Mouse (Mus musculus): ENCODE data around the gene Gpbar1. TPM values are rescaled to one million over a fixed set of nuclear protein-coding genes. Genes with fewer than 3 reads are reported as not detected.

Gene Gpbar1
- polyA plus RNA-seq, 1 experiment from 2014 or later, result 0.36 TPM

DNA sequence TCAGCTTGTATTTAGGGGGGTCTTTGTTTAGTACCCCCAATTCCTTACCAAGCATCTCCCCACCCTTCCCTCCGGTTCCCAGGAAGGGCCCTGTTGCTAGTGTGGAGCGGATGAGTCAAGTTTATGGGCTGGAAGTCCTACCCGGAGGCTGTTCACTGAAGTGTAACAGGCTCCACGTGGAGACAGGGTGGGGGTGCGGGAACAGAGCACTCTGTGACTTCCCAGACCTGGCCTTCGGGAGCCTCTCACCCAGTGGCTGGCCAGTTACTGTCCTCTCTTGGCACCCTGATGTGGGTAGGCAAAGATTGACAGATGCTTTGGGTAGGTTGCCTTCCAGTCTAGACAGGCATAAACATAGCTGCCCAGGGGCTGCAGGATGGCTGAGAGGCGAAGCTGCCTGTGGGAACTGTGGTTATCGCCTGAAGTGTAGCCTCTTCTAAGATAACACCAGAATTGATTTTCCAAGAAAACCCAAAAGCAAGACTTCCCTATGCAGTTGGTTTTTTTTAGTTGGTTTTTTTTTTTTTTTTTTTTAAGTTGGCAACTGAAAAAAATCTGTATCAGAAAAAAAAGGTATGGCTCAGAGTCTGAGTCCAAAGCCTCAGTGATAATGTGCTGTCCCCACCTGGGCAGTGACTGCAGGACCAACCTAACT is 340 bp upstream of the Gpbar1 start:
- H3K36me3 ChIP-seq, result peaks cover 45% of the 10 kb centered on the region
- H3K27ac ChIP-seq (replicated peaks), result no peak overlapping the region
- H3K4me1 ChIP-seq, result peaks cover 54% of the 10 kb centered on the region
- no peak overlapping the region for H3K4me2 ChIP-seq
- H3K4me3 ChIP-seq, result no peak overlapping the region
- 56% methylated on average over 8 of the region's 8 CpGs for WGBS
- H3K27me3 ChIP-seq (replicated peaks), result no peaks in the 10 kb centered on the region
- H3K9ac ChIP-seq, result no peak overlapping the region
- ATAC-seq (ENCODE audit: extremely low read depth, insufficient number of reproducible peaks, low FRiP score, low TSS enrichment), result no peak
- no peaks in the 10 kb centered on the region for H3K9me3 ChIP-seq

DNA sequence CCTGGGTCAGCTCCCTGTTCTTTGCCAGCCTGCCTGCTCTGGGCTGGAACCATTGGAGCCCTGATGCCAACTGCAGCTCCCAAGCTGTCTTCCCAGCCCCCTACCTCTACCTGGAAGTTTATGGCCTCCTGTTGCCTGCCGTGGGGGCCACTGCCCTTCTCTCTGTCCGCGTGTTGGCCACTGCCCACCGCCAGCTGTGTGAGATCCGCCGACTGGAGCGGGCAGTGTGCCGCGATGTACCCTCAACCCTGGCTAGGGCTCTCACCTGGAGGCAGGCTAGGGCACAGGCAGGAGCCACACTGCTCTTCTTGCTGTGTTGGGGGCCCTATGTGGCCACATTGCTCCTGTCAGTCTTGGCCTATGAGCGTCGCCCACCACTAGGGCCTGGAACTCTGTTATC is 638 bp downstream of the Gpbar1 start:
- Histone ChIP-seq H3K9ac (no peak overlapping the region), H3K4me3 (no peak overlapping the region), H3K27me3 (replicated peaks) (no peaks in the 10 kb centered on the region), H3K36me3 (peaks cover 48% of the 10 kb centered on the region), H3K27ac (replicated peaks) (no peak overlapping the region), H3K4me1 (peaks cover 55% of the 10 kb centered on the region), H3K9me3 (no peaks in the 10 kb centered on the region), H3K4me2 (no peak overlapping the region)
- 78% methylated on average over 11 of the region's 11 CpGs for WGBS
- ATAC-seq (ENCODE audit: extremely low read depth, insufficient number of reproducible peaks, low FRiP score, low TSS enrichment), result no peak

DNA sequence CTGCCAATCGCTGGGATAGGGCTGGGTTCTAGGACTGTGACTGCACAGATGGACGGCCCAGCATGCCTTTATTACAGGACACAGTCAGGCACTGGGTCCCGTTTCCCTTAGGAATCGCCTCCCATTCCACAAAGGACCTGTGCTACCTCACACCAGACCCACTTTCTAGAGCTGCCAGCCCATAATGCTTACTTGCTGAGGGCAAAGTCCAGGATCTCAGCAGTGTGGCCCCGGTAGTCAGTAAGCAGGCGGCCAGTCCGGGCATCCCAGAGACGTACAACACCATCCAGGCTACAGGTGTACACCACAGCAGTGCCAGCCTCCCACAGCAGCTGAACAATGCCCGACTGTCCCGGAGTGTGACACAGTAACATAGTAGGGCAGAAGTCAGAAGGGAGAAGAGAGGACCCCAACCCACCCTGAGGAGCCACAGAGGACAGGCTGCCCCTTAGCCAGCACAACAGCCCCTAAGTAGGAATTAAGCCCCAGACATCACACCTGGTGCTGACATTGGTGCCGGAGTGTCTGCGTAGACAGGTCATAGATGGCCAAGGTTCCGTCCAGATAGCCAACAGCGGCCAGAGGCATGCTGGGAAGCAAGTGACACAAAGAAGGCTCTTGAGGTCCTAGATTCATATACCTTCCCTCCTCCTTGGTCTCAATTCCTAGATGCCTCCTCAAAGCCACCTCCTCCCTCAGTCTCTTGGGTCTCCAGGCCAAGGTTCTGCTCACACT is 2.4 kb downstream of the Gpbar1 start:
- WGBS, result 89% methylated on average over 14 of the region's 14 CpGs
- peaks cover 41% of the 10 kb centered on the region for H3K4me1 ChIP-seq

GRCm38 (mm10) chr1:74281372-74281771 is 3.0 kb downstream of the Gpbar1 start:
- Histone ChIP-seq H3K27me3 (replicated peaks) (no peaks in the 10 kb centered on the region), H3K4me1 (peaks cover 41% of the 10 kb centered on the region), H3K9ac (no peak overlapping the region), H3K36me3 (peaks cover 49% of the 10 kb centered on the region), H3K27ac (replicated peaks) (no peak overlapping the region), H3K4me2 (no peak overlapping the region), H3K9me3 (no peaks in the 10 kb centered on the region), H3K4me3 (no peak overlapping the region)
- no peak for ATAC-seq (ENCODE audit: extremely low read depth, insufficient number of reproducible peaks, low FRiP score, low TSS enrichment)
- 94% methylated on average over 2 of the region's 2 CpGs for WGBS

More for the DNA sequence above, 2.4 kb downstream of the Gpbar1 start:
- Histone ChIP-seq H3K27ac (replicated peaks) (no peak overlapping the region), H3K9me3 (no peaks in the 10 kb centered on the region), H3K4me3 (no peak overlapping the region), H3K4me2 (no peak overlapping the region), H3K27me3 (replicated peaks) (no peaks in the 10 kb centered on the region), H3K9ac (no peak overlapping the region), H3K36me3 (peaks cover 48% of the 10 kb centered on the region)
- no peak for ATAC-seq (ENCODE audit: extremely low read depth, insufficient number of reproducible peaks, low FRiP score, low TSS enrichment)

GRCm38 (mm10) chr1:74281886-74282285 is 3.5 kb downstream of the Gpbar1 start:
- Histone ChIP-seq H3K27ac (replicated peaks) (no peak overlapping the region), H3K4me3 (no peak overlapping the region), H3K4me1 (peaks cover 41% of the 10 kb centered on the region), H3K27me3 (replicated peaks) (no peaks in the 10 kb centered on the region), H3K36me3 (peaks cover 54% of the 10 kb centered on the region), H3K4me2 (no peak overlapping the region), H3K9me3 (no peaks in the 10 kb centered on the region), H3K9ac (no peak overlapping the region)
- no peak for ATAC-seq (ENCODE audit: extremely low read depth, insufficient number of reproducible peaks, low FRiP score, low TSS enrichment)
- 90% methylated on average over 8 of the region's 8 CpGs for WGBS

DNA sequence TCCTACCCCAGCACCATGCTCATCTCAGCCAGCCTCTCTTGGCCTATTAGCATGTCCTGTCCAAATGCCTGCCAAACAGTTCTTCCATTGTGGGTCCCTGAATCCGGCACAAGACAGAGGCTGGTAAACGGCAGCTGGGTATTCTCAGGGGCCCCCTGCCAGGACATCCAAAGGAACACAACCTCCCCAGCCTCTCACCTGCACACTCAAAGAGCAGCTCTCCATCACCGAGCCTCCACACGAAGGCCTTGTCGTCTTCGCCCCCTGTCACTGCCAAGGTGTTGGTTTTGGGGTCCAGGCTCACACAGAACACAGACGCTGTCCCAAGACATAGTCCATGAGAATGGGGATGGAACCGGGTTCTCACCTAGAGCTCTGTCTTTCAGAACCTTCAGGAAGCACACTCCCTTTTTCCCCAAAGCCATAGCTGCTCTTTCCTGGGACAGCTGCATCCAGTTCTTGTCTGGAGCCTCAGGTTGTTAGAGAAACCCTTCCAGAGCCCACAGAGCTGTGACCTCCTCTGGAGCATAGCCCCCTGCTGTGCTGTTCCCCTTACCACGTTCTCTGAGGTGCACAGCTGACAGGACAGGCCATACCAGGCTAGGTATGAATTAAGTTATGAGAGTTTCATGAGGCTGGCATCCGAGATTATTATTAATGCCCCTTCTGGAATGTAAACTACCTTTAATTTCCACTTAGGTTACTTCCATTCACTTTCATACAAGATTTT is 4.7 kb downstream of the Gpbar1 start:
- H3K9ac ChIP-seq, result peak overlapping the region; percentile 45
- H3K27ac ChIP-seq (replicated peaks), result no peak overlapping the region
- H3K9me3 ChIP-seq, result no peaks in the 10 kb centered on the region
- no peaks in the 10 kb centered on the region for H3K27me3 ChIP-seq (replicated peaks)
- H3K4me1 ChIP-seq, result peaks cover 37% of the 10 kb centered on the region
- no peak for ATAC-seq (ENCODE audit: extremely low read depth, insufficient number of reproducible peaks, low FRiP score, low TSS enrichment)
- peaks cover 63% of the 10 kb centered on the region for H3K36me3 ChIP-seq
- peak overlapping the region; percentile 84; the same call in 1 of the 2 replicates for H3K4me3 ChIP-seq
- 85% methylated on average over 10 of the region's 10 CpGs for WGBS
- peak overlapping the region; percentile 83 for H3K4me2 ChIP-seq

GRCm38 (mm10) chr1:74283686-74284463 is 5.5 kb downstream of the Gpbar1 start:
- peaks cover 66% of the 10 kb centered on the region for H3K36me3 ChIP-seq
- H3K4me2 ChIP-seq, result peak overlapping the region; percentile 83
- peak overlapping the region; percentile 84 for H3K4me3 ChIP-seq
- WGBS, result 11% methylated on average over 15 of the region's 15 CpGs
- peak; percentile 3; the same call in 1 of the 2 replicates for ATAC-seq (ENCODE audit: extremely low read depth, insufficient number of reproducible peaks, low FRiP score, low TSS enrichment)
- peak overlapping the region; percentile 85 for H3K27ac ChIP-seq (replicated peaks)
- H3K9me3 ChIP-seq, result no peaks in the 10 kb centered on the region
- no peaks in the 10 kb centered on the region for H3K27me3 ChIP-seq (replicated peaks)
- peaks cover 45% of the 10 kb centered on the region for H3K4me1 ChIP-seq
- peak overlapping the region; percentile 92 for H3K9ac ChIP-seq

DNA sequence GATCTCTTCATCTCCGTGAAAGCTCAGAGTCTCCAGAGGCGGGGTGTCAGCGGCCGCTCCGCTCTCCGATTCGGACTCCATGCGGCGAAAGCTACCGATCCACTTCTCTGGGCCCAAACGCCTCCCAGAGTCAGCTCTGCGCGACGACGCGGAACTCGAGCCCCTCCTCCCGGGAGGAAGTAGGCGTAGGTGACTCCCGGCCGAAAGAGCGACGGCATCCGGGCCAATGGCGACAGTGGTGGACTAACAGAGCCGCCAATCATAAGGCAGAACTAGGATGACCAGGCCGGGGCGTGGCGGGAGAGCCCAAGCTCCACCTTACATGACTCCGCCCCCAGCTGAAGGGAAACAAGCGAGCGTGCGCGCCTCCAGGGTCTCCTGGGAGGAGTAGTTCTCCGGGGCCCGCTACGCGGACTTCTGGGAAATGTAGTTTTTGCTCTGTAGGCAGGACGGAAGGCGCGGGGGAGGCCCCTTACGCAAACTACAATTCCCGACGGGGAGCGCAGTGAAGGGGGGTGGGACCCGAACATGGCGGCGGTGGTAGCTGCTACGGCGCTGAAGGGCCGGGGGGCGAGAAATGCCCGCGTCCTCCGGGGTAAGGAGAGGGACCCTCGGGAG is 6.3 kb downstream of the Gpbar1 start, which contains the start of the genes Aamp and Pnkd:
Gene Aamp, minus strand, starts transcription at position 196 of the 618 bp plus-strand sequence.
Gene Pnkd, plus strand, starts transcription at position 388 of the 618 bp plus-strand sequence.
- Histone ChIP-seq H3K4me1 (peaks cover 53% of the 10 kb centered on the region), H3K9ac (peak within 1 kb of the TSS; percentile 92), H3K27ac (replicated peaks) (peak within 1 kb of the TSS; percentile 85), H3K4me3 (peak within 1 kb of the TSS; percentile 84), H3K9me3 (no peaks in the 10 kb centered on the region), H3K4me2 (peak within 1 kb of the TSS; percentile 83), H3K27me3 (replicated peaks) (no peaks in the 10 kb centered on the region), H3K36me3 (peaks cover 67% of the 10 kb centered on the region)
- ATAC-seq (ENCODE audit: extremely low read depth, insufficient number of reproducible peaks, low FRiP score, low TSS enrichment), result peak; percentile 96
- under 1% methylated on average over 56 of the region's 56 CpGs for WGBS

GRCm38 (mm10) chr1:74285212-74286010 is 7.1 kb downstream of the Gpbar1 start:
- 3% methylated on average over 23 of the region's 23 CpGs for WGBS
- Histone ChIP-seq H3K4me1 (peaks cover 61% of the 10 kb centered on the region), H3K27ac (replicated peaks) (peak overlapping the region; percentile 76), H3K4me2 (peak overlapping the region; percentile 83), H3K36me3 (peaks cover 60% of the 10 kb centered on the region), H3K9ac (peak overlapping the region; percentile 92), H3K9me3 (no peaks in the 10 kb centered on the region), H3K4me3 (peak overlapping the region; percentile 84), H3K27me3 (replicated peaks) (no peaks in the 10 kb centered on the region)
- no peak for ATAC-seq (ENCODE audit: extremely low read depth, insufficient number of reproducible peaks, low FRiP score, low TSS enrichment)

Data from heart, embryonic 13.5 days (tissue).